Mouse (Mus musculus): ENCODE measurements around the gene Olfr654. TPM values are rescaled to one million over a fixed set of nuclear protein-coding genes. Genes with fewer than 3 reads are reported as not detected.

The Olfr654 gene
- polyA plus RNA-seq (2021), result not detected

- ChIA-PET POLR2A (no interaction called here), CTCF (no interaction called here)
- in situ Hi-C loops (cut with MboI; ENCODE audit: low pct_unique_long_range_greater_than_20kb), result no loop called here
- no peak for DNase-seq (ENCODE audit: low read depth, low spot score)
- no peaks in the 10 kb centered on the region for H3K27me3 ChIP-seq
- no peak for ATAC-seq
- TF ChIP-seq CTCF (IDR thresholded peaks at IDR 0.05), result no peak
Observed at GRCm38 (mm10) chr7:104586725-104587124, at the start of gene Olfr654. TSS of gene Olfr654 (plus strand) at chr7:104587025.

DNA sequence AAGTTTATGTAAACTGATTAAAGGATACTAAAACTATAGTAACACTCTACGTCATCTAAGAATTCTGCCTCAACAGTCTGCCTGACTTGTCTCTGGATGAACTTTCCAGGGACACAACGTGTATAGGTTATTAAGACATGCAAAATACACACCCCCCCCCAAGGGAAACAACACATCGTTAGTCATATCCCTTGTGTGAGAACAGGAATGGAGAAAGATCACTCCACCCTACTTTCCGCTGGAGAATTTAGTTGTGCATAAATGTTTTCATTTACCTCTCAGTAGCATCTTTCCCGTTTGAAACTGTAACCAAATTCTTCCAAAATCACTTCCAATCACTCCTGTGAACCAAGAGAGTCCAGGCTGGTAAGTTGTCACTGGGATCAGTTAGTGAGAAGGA, 37.0 kb upstream of the Olfr654 start, which contains the start of gene Olfr651:
Gene Olfr651 (plus strand): TSS at position 301 of the 400 bp plus-strand sequence.
- ChIA-PET CTCF (no interaction called here), POLR2A (no interaction called here)
- in situ Hi-C loops (cut with MboI; ENCODE audit: low pct_unique_long_range_greater_than_20kb), result no loop called here
- no peak for TF ChIP-seq CTCF (IDR thresholded peaks at IDR 0.05)
- no peaks in the 10 kb centered on the region for H3K27me3 ChIP-seq
- ATAC-seq (no peak), DNase-seq (ENCODE audit: low read depth, low spot score) (no peak)

DNA sequence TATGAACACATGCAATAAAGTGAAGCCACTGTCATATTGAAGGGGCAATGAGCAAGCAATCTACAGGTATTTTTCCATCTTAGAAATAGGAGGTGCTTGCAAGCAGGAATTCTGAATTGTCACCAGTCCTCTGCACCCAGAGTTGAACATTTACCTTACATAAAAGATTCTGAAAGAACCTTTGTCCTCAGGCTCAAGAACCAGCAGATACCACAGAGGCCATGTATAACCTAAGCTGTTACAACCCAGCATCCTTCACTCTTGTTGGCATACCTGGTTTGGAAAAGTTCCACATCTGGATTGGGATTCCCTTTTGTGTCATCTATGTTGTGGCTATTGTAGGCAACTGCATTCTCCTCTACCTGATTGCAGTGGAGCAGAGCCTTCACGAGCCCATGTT, 34.1 kb upstream of the Olfr654 start:
- TF ChIP-seq CTCF (IDR thresholded peaks at IDR 0.05), result no peak
- DNase-seq (ENCODE audit: low read depth, low spot score) (no peak), ATAC-seq (no peak)
- no peaks in the 10 kb centered on the region for H3K27me3 ChIP-seq
- in situ Hi-C loops (cut with MboI; ENCODE audit: low pct_unique_long_range_greater_than_20kb), result no loop called here
- CTCF ChIA-PET, result no interaction called here
- POLR2A ChIA-PET, result no interaction called here

- CTCF ChIA-PET, result no interaction called here
- H3K27me3 ChIP-seq, result no peaks in the 10 kb centered on the region
- no peak for TF ChIP-seq CTCF (IDR thresholded peaks at IDR 0.05)
- POLR2A ChIA-PET, result no interaction called here
- ATAC-seq (no peak), DNase-seq (ENCODE audit: low read depth, low spot score) (no peak)
- in situ Hi-C loops (cut with MboI; ENCODE audit: low pct_unique_long_range_greater_than_20kb), result no loop called here
Observed at GRCm38 (mm10) chr7:104560601-104561000, 26.2 kb upstream of the Olfr654 start, which contains the start of gene Olfr652. TSS of gene Olfr652 (plus strand) at chr7:104560901.

- CTCF ChIA-PET, result no interaction called here
- H3K27me3 ChIP-seq, result no peaks in the 10 kb centered on the region
- DNase-seq (ENCODE audit: low read depth, low spot score) (no peak), ATAC-seq (no peak)
- POLR2A ChIA-PET, result interaction anchor here (0.6 kb wide), 1 partner anchor 247 kb away, joined by 4 read pairs; no protein-coding TSS in a partner anchor
- TF ChIP-seq CTCF (IDR thresholded peaks at IDR 0.05), result no peak
- in situ Hi-C loops (cut with MboI; ENCODE audit: low pct_unique_long_range_greater_than_20kb), result no loop called here
Observed at GRCm38 (mm10) chr7:104577014-104577413, 9.8 kb upstream of the Olfr654 start, which contains the start of gene Olfr653. TSS of gene Olfr653 (plus strand) at chr7:104577314.

- DNase-seq (ENCODE audit: low read depth, low spot score), result no peak
- no peaks in the 10 kb centered on the region for H3K27me3 ChIP-seq
- POLR2A ChIA-PET, result no interaction called here
- in situ Hi-C loops (cut with MboI; ENCODE audit: low pct_unique_long_range_greater_than_20kb), result no loop called here
- CTCF ChIA-PET, result no interaction called here
- TF ChIP-seq CTCF (IDR thresholded peaks at IDR 0.05), result no peak
- ATAC-seq, result no peak
Observed at GRCm38 (mm10) chr7:104580846-104581245, 6.0 kb upstream of the Olfr654 start.

GRCm38 (mm10) chr7:104581429-104581828, 5.4 kb upstream of the Olfr654 start:
- CTCF ChIA-PET, result no interaction called here
- ATAC-seq (no peak), DNase-seq (ENCODE audit: low read depth, low spot score) (no peak)
- no peaks in the 10 kb centered on the region for H3K27me3 ChIP-seq
- in situ Hi-C loops (cut with MboI; ENCODE audit: low pct_unique_long_range_greater_than_20kb), result no loop called here
- POLR2A ChIA-PET, result no interaction called here
- no peak for TF ChIP-seq CTCF (IDR thresholded peaks at IDR 0.05)

DNA sequence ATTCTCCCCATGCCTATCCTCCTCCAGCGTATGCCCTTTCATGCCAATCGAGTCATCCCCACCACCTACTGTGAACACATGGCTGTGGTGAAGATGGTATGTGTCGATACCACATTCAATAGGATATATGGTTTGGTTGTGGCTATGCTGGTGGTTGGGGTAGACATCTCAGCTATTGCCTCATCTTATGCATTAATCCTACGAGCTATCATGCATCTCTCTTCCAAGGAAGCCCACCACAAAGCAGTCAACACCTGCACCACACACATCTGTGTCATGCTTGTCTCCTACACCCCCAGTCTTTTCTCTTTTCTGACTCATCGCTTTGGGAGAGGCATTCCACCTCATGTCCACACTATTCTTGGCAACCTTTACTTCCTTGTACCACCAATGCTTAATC, 1.4 kb downstream of the Olfr654 start:
- TF ChIP-seq CTCF (IDR thresholded peaks at IDR 0.05), result no peak
- H3K27me3 ChIP-seq, result no peaks in the 10 kb centered on the region
- ChIA-PET POLR2A (no interaction called here), CTCF (no interaction called here)
- in situ Hi-C loops (cut with MboI; ENCODE audit: low pct_unique_long_range_greater_than_20kb), result no loop called here
- ATAC-seq, result no peak
- no peak for DNase-seq (ENCODE audit: low read depth, low spot score)

DNA sequence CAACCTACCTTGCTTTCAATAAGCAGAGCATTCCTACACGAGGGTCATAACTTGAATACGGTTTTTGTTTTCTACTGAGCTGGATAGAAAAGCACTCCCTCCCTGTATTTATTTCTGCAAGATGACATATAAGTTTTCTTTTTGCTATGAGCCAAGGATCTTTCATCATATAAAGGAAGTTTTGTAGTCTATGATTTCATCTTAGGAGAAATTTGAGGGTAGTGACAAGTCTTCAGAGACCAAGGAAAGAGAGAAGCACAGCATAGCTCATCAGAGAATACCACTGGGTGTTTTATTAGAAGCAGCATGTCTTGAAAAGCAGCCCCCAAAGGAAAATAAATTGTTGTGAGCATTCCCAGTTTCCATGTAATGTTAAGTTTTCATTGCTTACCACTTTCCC, 14.9 kb downstream of the Olfr654 start, which contains the start of gene Olfr655:
Gene Olfr655 (minus strand): TSS at position 101 of the 400 bp plus-strand sequence.
- no peak for ATAC-seq
- H3K27me3 ChIP-seq, result no peaks in the 10 kb centered on the region
- in situ Hi-C loops (cut with MboI; ENCODE audit: low pct_unique_long_range_greater_than_20kb), result loop anchor here (10.0 kb wide), 1 partner anchor 397 kb away; no protein-coding TSS in a partner anchor
- no peak for DNase-seq (ENCODE audit: low read depth, low spot score)
- ChIA-PET POLR2A (no interaction called here), CTCF (no interaction called here)
- no peak for TF ChIP-seq CTCF (IDR thresholded peaks at IDR 0.05)

DNA sequence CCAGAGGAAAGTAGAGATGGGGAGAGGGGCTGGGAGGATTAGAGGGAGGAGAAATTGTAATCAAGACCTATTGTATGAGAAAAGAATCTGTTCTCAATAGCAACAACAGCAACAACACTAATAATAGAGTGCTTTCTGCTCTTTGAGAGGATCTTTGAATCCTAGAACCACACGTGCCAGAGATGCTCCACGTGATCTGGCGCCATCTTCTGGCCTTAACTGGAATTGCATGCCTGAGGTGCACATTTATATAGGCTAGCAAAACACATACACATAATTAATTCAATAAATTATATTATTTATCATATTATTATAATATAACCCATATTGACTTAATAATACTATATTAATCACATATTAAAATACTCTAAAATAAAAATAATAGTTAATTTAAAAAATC, 16.3 kb downstream of the Olfr654 start:
- ATAC-seq, result no peak
- no peaks in the 10 kb centered on the region for H3K27me3 ChIP-seq
- ChIA-PET CTCF (no interaction called here), POLR2A (no interaction called here)
- TF ChIP-seq CTCF (IDR thresholded peaks at IDR 0.05), result peak; percentile 53
- no peak for DNase-seq (ENCODE audit: low read depth, low spot score)
- in situ Hi-C loops (cut with MboI; ENCODE audit: low pct_unique_long_range_greater_than_20kb), result loop anchor here (10.0 kb wide), 1 partner anchor 398 kb away; no protein-coding TSS in a partner anchor

GRCm38 (mm10) chr7:104604727-104605126, 17.9 kb downstream of the Olfr654 start:
- ChIA-PET POLR2A (no interaction called here), CTCF (no interaction called here)
- DNase-seq (ENCODE audit: low read depth, low spot score) (no peak), ATAC-seq (no peak)
- in situ Hi-C loops (cut with MboI; ENCODE audit: low pct_unique_long_range_greater_than_20kb), result loop anchor here (10.0 kb wide), 1 partner anchor 400 kb away; no protein-coding TSS in a partner anchor
- H3K27me3 ChIP-seq, result no peaks in the 10 kb centered on the region
- no peak for TF ChIP-seq CTCF (IDR thresholded peaks at IDR 0.05)

GRCm38 (mm10) chr7:104613655-104614054, 26.8 kb downstream of the Olfr654 start, which contains the start of gene Olfr656:
TSS of gene Olfr656 (plus strand) at chr7:104613955.
- no peaks in the 10 kb centered on the region for H3K27me3 ChIP-seq
- CTCF ChIA-PET, result no interaction called here
- POLR2A ChIA-PET, result no interaction called here

More at GRCm38 (mm10) chr7:104613655-104614054, 26.8 kb downstream of the Olfr654 start, which contains the start of gene Olfr656:
- no peak for TF ChIP-seq CTCF (IDR thresholded peaks at IDR 0.05)
- DNase-seq (ENCODE audit: low read depth, low spot score) (no peak), ATAC-seq (no peak)
- in situ Hi-C loops (cut with MboI; ENCODE audit: low pct_unique_long_range_greater_than_20kb), result no loop called here

Measured in Patski (cell line).